Mouse (Mus musculus) ES-Bruce4 (cell line): Measurements from ENCODE around the gene Sarm1.

Experiments used
- CTCF ChIP-seq: IDR thresholded peaks from one replicate; pipeline ENCODE4 v1.8.1; 2011; ENCODE audit warnings: low read depth, low read length
- EP300 ChIP-seq: IDR thresholded peaks from 2 replicates; pipeline ENCODE4 v1.6.1; 2011; ENCODE audit warnings: low read depth, low read length; ENCODE audit not compliant: insufficient read depth
- POLR2A ChIP-seq: IDR thresholded peaks from one replicate; pipeline ENCODE4 v1.8.1; 2011; ENCODE audit warnings: low read length; ENCODE audit not compliant: insufficient read depth

GRCm38 (mm10) chr11:78435776-78436349 is 61.7 kb downstream of the Sarm1 start:
- TF ChIP-seq CTCF (peak; percentile 79), POLR2A (no peak), EP300 (no peak)
